Mouse (Mus musculus) telencephalon, adult 2 months (tissue): ENCODE results near the gene Lgr6.

Experiments used
- DNase-seq: peaks from one replicate; pipeline ENCODE4 v3.0.0-alpha.2; 2011; ENCODE audit warnings: low read depth, low spot score

Gene Lgr6

GRCm38 (mm10) chr1:134962053-134962803 is 142.8 kb downstream of the Lgr6 start, which contains the start of gene Ube2t:
Gene Ube2t (plus strand): TSS chr1:134962565.
- DNase-seq: peak; percentile 83

GRCm38 (mm10) chr1:134960634-134961033 is 144.4 kb downstream of the Lgr6 start:
- no peak for DNase-seq

GRCm38 (mm10) chr1:134955637-134956176 is 149.4 kb downstream of the Lgr6 start, which contains the start of gene Ppp1r12b:
Gene Ppp1r12b (minus strand): TSS chr1:134955942.
- peak; percentile 100 for DNase-seq

- DNase-seq: no peak
Measured at GRCm38 (mm10) chr1:134955050-134955636, 149.9 kb downstream of the Lgr6 start.

GRCm38 (mm10) chr1:134949946-134950345 is 155.1 kb downstream of the Lgr6 start:
- DNase-seq: no peak

GRCm38 (mm10) chr1:134947590-134947989 is 157.5 kb downstream of the Lgr6 start:
- DNase-seq: peak; percentile 11

GRCm38 (mm10) chr1:134942898-134943297 is 162.2 kb downstream of the Lgr6 start:
- DNase-seq: no peak

GRCm38 (mm10) chr1:134940863-134941262 is 164.2 kb downstream of the Lgr6 start:
- DNase-seq: no peak

GRCm38 (mm10) chr1:134938233-134938632 is 166.8 kb downstream of the Lgr6 start:
- DNase-seq: no peak

GRCm38 (mm10) chr1:134936335-134936734 is 168.7 kb downstream of the Lgr6 start:
- no peak for DNase-seq
